Mouse (Mus musculus): ENCODE measurements around the gene Ccin. TPM values are rescaled to one million over a fixed set of nuclear protein-coding genes. Genes with fewer than 3 reads are reported as not detected.

The Ccin gene
- polyA plus RNA-seq, 1 experiment from 2014 or later, result not detected

GRCm38 (mm10) chr4:43994342-43994741 is 11.1 kb downstream of the Ccin start:
- Histone ChIP-seq H3K27me3 (no peaks in the 10 kb centered on the region), H3K36me3 (no peaks in the 10 kb centered on the region), H3K9ac (no peak overlapping the region), H3K4me2 (no peak overlapping the region), H3K4me3 (no peak overlapping the region), H3K4me1 (replicated peaks) (no peaks in the 10 kb centered on the region), H3K9me3 (replicated peaks) (peaks cover 4% of the 10 kb centered on the region; the same call in 1 of the 2 replicates), H3K27ac (no peak overlapping the region)
- WGBS, result 71% methylated on average over 2 of the region's 2 CpGs
- ATAC-seq (replicated peaks; ENCODE audit: insufficient number of reproducible peaks, insufficient read depth, low FRiP score, low read depth), result no peak

GRCm38 (mm10) chr4:44003622-44004021 is 20.3 kb downstream of the Ccin start:
- WGBS, result 77% methylated on average over 6 of the region's 6 CpGs
- Histone ChIP-seq H3K4me3 (no peak overlapping the region), H3K27me3 (no peaks in the 10 kb centered on the region), H3K36me3 (no peaks in the 10 kb centered on the region), H3K9me3 (replicated peaks) (peaks cover 4% of the 10 kb centered on the region; the same call in 1 of the 2 replicates), H3K27ac (no peak overlapping the region), H3K4me1 (replicated peaks) (no peaks in the 10 kb centered on the region), H3K9ac (no peak overlapping the region), H3K4me2 (no peak overlapping the region)
- ATAC-seq (replicated peaks; ENCODE audit: insufficient number of reproducible peaks, insufficient read depth, low FRiP score, low read depth), result no peak

- Histone ChIP-seq H3K27me3 (no peaks in the 10 kb centered on the region), H3K4me2 (no peak within 1 kb of the TSS), H3K9me3 (replicated peaks) (no peaks in the 10 kb centered on the region), H3K27ac (no peak within 1 kb of the TSS), H3K36me3 (no peaks in the 10 kb centered on the region), H3K9ac (no peak within 1 kb of the TSS), H3K4me3 (no peak within 1 kb of the TSS), H3K4me1 (replicated peaks) (no peaks in the 10 kb centered on the region)
- WGBS, result 77% methylated on average over 5 of the region's 5 CpGs
- no peak for ATAC-seq (replicated peaks; ENCODE audit: insufficient number of reproducible peaks, insufficient read depth, low FRiP score, low read depth)
These were observed 20.8 kb downstream of the Ccin start, which contains the start of gene Clta for GRCm38 (mm10) chr4:44004126-44004525. TSS of gene Clta (plus strand) at chr4:44004452.

- Histone ChIP-seq H3K4me2 (no peak overlapping the region), H3K9me3 (replicated peaks) (no peaks in the 10 kb centered on the region), H3K4me1 (replicated peaks) (no peaks in the 10 kb centered on the region), H3K4me3 (no peak overlapping the region), H3K27ac (no peak overlapping the region), H3K36me3 (no peaks in the 10 kb centered on the region), H3K27me3 (no peaks in the 10 kb centered on the region), H3K9ac (no peak overlapping the region)
- ATAC-seq (replicated peaks; ENCODE audit: insufficient number of reproducible peaks, insufficient read depth, low FRiP score, low read depth), result no peak
- WGBS, result 69% methylated on average over 3 of the region's 3 CpGs
These were observed 21.5 kb downstream of the Ccin start for GRCm38 (mm10) chr4:44004623-44005409.

GRCm38 (mm10) chr4:44010176-44010575 is 26.9 kb downstream of the Ccin start:
- Histone ChIP-seq H3K4me3 (no peak overlapping the region), H3K9me3 (replicated peaks) (no peaks in the 10 kb centered on the region), H3K27ac (no peak overlapping the region), H3K4me1 (replicated peaks) (peaks cover 21% of the 10 kb centered on the region), H3K9ac (no peak overlapping the region), H3K4me2 (no peak overlapping the region), H3K27me3 (no peaks in the 10 kb centered on the region), H3K36me3 (no peaks in the 10 kb centered on the region)
- 97% methylated on average over 1 of the region's 1 CpGs for WGBS
- ATAC-seq (replicated peaks; ENCODE audit: insufficient number of reproducible peaks, insufficient read depth, low FRiP score, low read depth), result no peak

- H3K9ac ChIP-seq, result no peak overlapping the region
- peaks cover 23% of the 10 kb centered on the region for H3K4me1 ChIP-seq (replicated peaks)
- H3K4me2 ChIP-seq, result no peak overlapping the region
- 45% methylated on average over 2 of the region's 2 CpGs for WGBS
- no peaks in the 10 kb centered on the region for H3K27me3 ChIP-seq
- no peaks in the 10 kb centered on the region for H3K9me3 ChIP-seq (replicated peaks)
- no peaks in the 10 kb centered on the region for H3K36me3 ChIP-seq
- no peak overlapping the region for H3K4me3 ChIP-seq
- no peak for ATAC-seq (replicated peaks; ENCODE audit: insufficient number of reproducible peaks, insufficient read depth, low FRiP score, low read depth)
- H3K27ac ChIP-seq, result no peak overlapping the region
These were observed 27.6 kb downstream of the Ccin start for GRCm38 (mm10) chr4:44010893-44011292.

- no peak for ATAC-seq (replicated peaks; ENCODE audit: insufficient number of reproducible peaks, insufficient read depth, low FRiP score, low read depth)
- Histone ChIP-seq H3K4me3 (peak overlapping the region; percentile 93), H3K4me1 (replicated peaks) (peaks cover 25% of the 10 kb centered on the region), H3K36me3 (no peaks in the 10 kb centered on the region), H3K27me3 (no peaks in the 10 kb centered on the region), H3K4me2 (peak overlapping the region; percentile 85), H3K9me3 (replicated peaks) (no peaks in the 10 kb centered on the region), H3K27ac (peak overlapping the region; percentile 72; the same call in 1 of the 2 replicates), H3K9ac (peak overlapping the region; percentile 56)
- WGBS, result 78% methylated on average over 3 of the region's 3 CpGs
These were observed 28.5 kb downstream of the Ccin start for GRCm38 (mm10) chr4:44011799-44012198.

- Histone ChIP-seq H3K9me3 (replicated peaks) (no peaks in the 10 kb centered on the region), H3K9ac (peak overlapping the region; percentile 93), H3K4me2 (peak overlapping the region; percentile 85), H3K4me3 (peak overlapping the region; percentile 93), H3K27me3 (no peaks in the 10 kb centered on the region), H3K4me1 (replicated peaks) (peaks cover 25% of the 10 kb centered on the region), H3K27ac (peak overlapping the region; percentile 84), H3K36me3 (no peaks in the 10 kb centered on the region)
- WGBS, result 0% methylated on average over 77 of the region's 77 CpGs
- peak; percentile 98 for ATAC-seq (replicated peaks; ENCODE audit: insufficient number of reproducible peaks, insufficient read depth, low FRiP score, low read depth)
These were observed 29.4 kb downstream of the Ccin start for GRCm38 (mm10) chr4:44012376-44013367.

- Histone ChIP-seq H3K4me3 (peak overlapping the region; percentile 93), H3K27me3 (no peaks in the 10 kb centered on the region), H3K4me1 (replicated peaks) (peaks cover 25% of the 10 kb centered on the region), H3K9ac (peak overlapping the region; percentile 93), H3K27ac (peak overlapping the region; percentile 84), H3K4me2 (peak overlapping the region; percentile 85), H3K36me3 (no peaks in the 10 kb centered on the region), H3K9me3 (replicated peaks) (no peaks in the 10 kb centered on the region)
- 19% methylated on average over 11 of the region's 11 CpGs for WGBS
- no peak for ATAC-seq (replicated peaks; ENCODE audit: insufficient number of reproducible peaks, insufficient read depth, low FRiP score, low read depth)
These were observed 30.2 kb downstream of the Ccin start for GRCm38 (mm10) chr4:44013391-44014070.

GRCm38 (mm10) chr4:44016071-44016470 is 32.8 kb downstream of the Ccin start:
- Histone ChIP-seq H3K36me3 (peaks cover 23% of the 10 kb centered on the region), H3K4me1 (replicated peaks) (peaks cover 25% of the 10 kb centered on the region), H3K27me3 (no peaks in the 10 kb centered on the region), H3K4me3 (no peak overlapping the region), H3K9me3 (replicated peaks) (no peaks in the 10 kb centered on the region), H3K4me2 (no peak overlapping the region), H3K9ac (no peak overlapping the region), H3K27ac (no peak overlapping the region)
- no peak for ATAC-seq (replicated peaks; ENCODE audit: insufficient number of reproducible peaks, insufficient read depth, low FRiP score, low read depth)
- WGBS, result 79% methylated on average over 4 of the region's 4 CpGs

GRCm38 (mm10) chr4:44016791-44017190 is 33.5 kb downstream of the Ccin start:
- Histone ChIP-seq H3K9me3 (replicated peaks) (no peaks in the 10 kb centered on the region), H3K36me3 (peaks cover 30% of the 10 kb centered on the region), H3K27ac (no peak overlapping the region), H3K4me1 (replicated peaks) (peaks cover 24% of the 10 kb centered on the region), H3K4me3 (no peak overlapping the region), H3K27me3 (no peaks in the 10 kb centered on the region), H3K4me2 (no peak overlapping the region), H3K9ac (no peak overlapping the region)
- WGBS, result 91% methylated on average over 12 of the region's 12 CpGs
- no peak for ATAC-seq (replicated peaks; ENCODE audit: insufficient number of reproducible peaks, insufficient read depth, low FRiP score, low read depth)

All from heart, embryonic 15.5 days (tissue).